Mouse (Mus musculus) myocyte (in vitro differentiated cells): Measurements from ENCODE around the gene Zfp652. TPM values are rescaled to one million over a fixed set of nuclear protein-coding genes. Genes with fewer than 3 reads are reported as not detected.

Experiments used
- H3K27me3 ChIP-seq: one replicate; pipeline ENCODE4 v1.6.1; 2011; ENCODE audit not compliant: control insufficient read depth, insufficient read depth, insufficient read length
- H3K36me3 ChIP-seq: one replicate; pipeline ENCODE4 v1.6.1; 2011; ENCODE audit not compliant: control insufficient read depth, insufficient read depth
- H3K4me2 ChIP-seq: one replicate; pipeline ENCODE4 v1.6.1; 2011; ENCODE audit warnings: low read depth, control low read depth
- H3K4me3 ChIP-seq: one replicate; pipeline ENCODE4 v1.5.1; 2011; ENCODE audit warnings: mild to moderate bottlenecking, control low read depth, moderate library complexity
- H3K79me2 ChIP-seq: one replicate; pipeline ENCODE4 v1.6.1; 2011; ENCODE audit not compliant: control insufficient read depth, insufficient read depth
- H3ac ChIP-seq: one replicate; pipeline ENCODE4 v1.6.1; 2011; ENCODE audit not compliant: control insufficient read depth, insufficient read length
- CEBPB ChIP-seq: IDR thresholded peaks from 2 replicates; pipeline ENCODE4 v1.6.1; 2011; ENCODE audit warnings: mild to moderate bottlenecking, moderate library complexity; ENCODE audit not compliant: poor library complexity, insufficient read depth, severe bottlenecking
- E2F4 ChIP-seq: IDR thresholded peaks from one replicate; pipeline ENCODE4 v1.6.1; 2011; ENCODE audit warnings: mild to moderate bottlenecking, control low read depth, moderate library complexity; ENCODE audit not compliant: insufficient read depth
- MAX ChIP-seq: IDR thresholded peaks from one replicate; pipeline ENCODE4 v1.6.1; 2011; ENCODE audit warnings: low read depth, mild to moderate bottlenecking, control low read depth
- MYOD1 ChIP-seq, 3 experiments: IDR thresholded peaks; one replicate each; pipeline ENCODE4 v1.6.1; 2011; ENCODE audit warnings: control low read depth in 2 of 3, low read depth in 2 of 3, mild to moderate bottlenecking in 2 of 3, moderate library complexity in 1 of 3; ENCODE audit not compliant: insufficient read length in 2 of 3, control insufficient read depth in 1 of 3
- MYOG ChIP-seq, 3 experiments: IDR thresholded peaks; one replicate each; pipeline ENCODE4 v1.6.1; 2011; ENCODE audit warnings: control low read depth in 2 of 3, low read depth in 2 of 3, mild to moderate bottlenecking in 2 of 3; ENCODE audit not compliant: insufficient read length in 2 of 3, control insufficient read depth in 1 of 3, insufficient read depth in 1 of 3
- POLR2A ChIP-seq: IDR thresholded peaks from one replicate; pipeline ENCODE4 v1.6.1; 2011; ENCODE audit warnings: low read depth, mild to moderate bottlenecking, control low read depth, moderate library complexity; ENCODE audit not compliant: insufficient read length
- POLR2AphosphoS2 ChIP-seq: IDR thresholded peaks from one replicate; pipeline ENCODE4 v1.6.1; 2011; ENCODE audit warnings: low read depth, control low read depth; ENCODE audit not compliant: insufficient read length
- REST ChIP-seq: IDR thresholded peaks from one replicate; pipeline ENCODE4 v1.6.1; 2011; ENCODE audit warnings: mild to moderate bottlenecking, control low read depth, moderate library complexity; ENCODE audit not compliant: insufficient read depth, insufficient read length
- SRF ChIP-seq: IDR thresholded peaks from one replicate; pipeline ENCODE4 v1.6.1; 2011; ENCODE audit warnings: low read depth; ENCODE audit not compliant: control insufficient read depth, insufficient read length
- TCF12 ChIP-seq: IDR thresholded peaks from one replicate; pipeline ENCODE4 v1.6.1; 2011; ENCODE audit warnings: mild to moderate bottlenecking, control low read depth; ENCODE audit not compliant: poor library complexity, insufficient read depth, severe bottlenecking
- TCF3 ChIP-seq: IDR thresholded peaks from one replicate; pipeline ENCODE4 v1.6.1; 2011; ENCODE audit warnings: low read depth, control low read depth; ENCODE audit not compliant: insufficient read length
- USF1 ChIP-seq: IDR thresholded peaks from one replicate; pipeline ENCODE4 v1.6.1; 2011; ENCODE audit warnings: low read depth, mild to moderate bottlenecking, control low read depth, moderate library complexity
- polyA plus RNA-seq: library from polyadenylated mRNA; unstranded; fragments of >200 nt; fragmentation: generic; extraction: Trizol; gene quantifications from one replicate; pipeline ENCODE4 v1.2.1, GENCODE M21; 2012; ENCODE audit warnings: missing spikeins

Gene Zfp652
- polyA plus RNA-seq, 1 experiment: 6.4 TPM

DNA sequence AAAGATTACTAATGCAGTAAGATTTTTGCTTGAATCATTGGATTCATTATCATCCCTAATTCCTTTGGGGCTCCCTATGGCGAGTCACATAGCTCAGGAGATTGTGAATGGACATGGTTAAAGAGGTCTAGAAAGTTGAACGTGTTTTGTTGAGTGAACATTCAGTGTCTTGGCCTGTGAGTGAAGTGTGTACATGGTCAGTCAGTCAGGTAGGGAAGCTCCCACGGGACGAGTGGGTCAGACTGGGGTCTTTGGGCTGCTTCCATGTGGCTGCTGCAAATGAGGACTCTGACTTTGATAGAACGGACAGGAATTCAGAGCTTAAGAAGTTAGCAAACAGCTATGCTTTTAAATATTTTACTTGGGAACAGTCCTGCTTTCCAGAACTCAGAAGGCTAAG is 48.0 kb downstream of the Zfp652 start:
- Histone ChIP-seq H3K36me3 (no peaks in the 10 kb centered on the region), H3K4me3 (no peak overlapping the region), H3K27me3 (no peaks in the 10 kb centered on the region), H3K4me2 (no peak overlapping the region), H3K79me2 (no peaks in the 10 kb centered on the region), H3ac (no peak overlapping the region)
- TF ChIP-seq REST: no peak
- TF ChIP-seq SRF: no peak
- no peak for TF ChIP-seq MYOG (IDR thresholded peaks at IDR 0.05; ENCODE audit: control insufficient read depth in 1 of 3, insufficient read depth in 1 of 3, insufficient read length in 2 of 3, low read depth in 2 of 3)
- no peak for TF ChIP-seq USF1
- no peak for TF ChIP-seq E2F4
- TF ChIP-seq POLR2AphosphoS2: no peak
- no peak for TF ChIP-seq CEBPB
- TF ChIP-seq TCF12: no peak
- TF ChIP-seq TCF3: no peak
- TF ChIP-seq MAX: no peak
- TF ChIP-seq POLR2A: no peak
- no peak for TF ChIP-seq MYOD1 (IDR thresholded peaks at IDR 0.05; ENCODE audit: control insufficient read depth in 1 of 3, insufficient read length in 2 of 3, low read depth in 2 of 3)

DNA sequence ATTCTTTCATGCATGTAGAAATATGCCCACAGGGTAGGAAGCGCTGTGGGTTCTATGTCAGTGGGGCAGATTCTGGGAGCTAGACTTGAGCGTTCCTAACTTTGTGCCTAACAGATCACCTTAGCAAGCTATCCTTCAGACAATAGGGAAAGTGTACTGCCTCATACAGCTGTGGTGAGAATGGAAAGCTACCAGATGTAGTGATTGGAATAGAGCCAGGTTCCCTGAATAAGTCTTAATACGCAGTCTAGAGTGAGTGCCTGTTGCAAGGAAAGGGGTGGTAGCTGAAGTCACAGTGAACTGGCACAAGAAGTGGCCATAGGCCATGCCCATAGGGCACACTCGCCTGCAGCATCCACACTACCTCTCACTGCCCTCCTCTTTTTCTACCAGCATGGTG is 50.5 kb downstream of the Zfp652 start:
- no peak overlapping the region for H3ac ChIP-seq
- H3K4me2 ChIP-seq: no peak overlapping the region
- TF ChIP-seq SRF: no peak
- TF ChIP-seq USF1: no peak
- no peak for TF ChIP-seq CEBPB
- no peak for TF ChIP-seq MYOG (IDR thresholded peaks at IDR 0.05; ENCODE audit: control insufficient read depth in 1 of 3, insufficient read depth in 1 of 3, insufficient read length in 2 of 3, low read depth in 2 of 3)
- no peak for TF ChIP-seq POLR2AphosphoS2
- TF ChIP-seq REST: no peak
- TF ChIP-seq TCF3: no peak
- no peak for TF ChIP-seq TCF12
- no peaks in the 10 kb centered on the region for H3K79me2 ChIP-seq
- H3K36me3 ChIP-seq: no peaks in the 10 kb centered on the region
- H3K4me3 ChIP-seq: no peak overlapping the region
- H3K27me3 ChIP-seq: no peaks in the 10 kb centered on the region

GRCm38 (mm10) chr11:95764806-95765205 is 52.3 kb downstream of the Zfp652 start:
- no peaks in the 10 kb centered on the region for H3K36me3 ChIP-seq
- TF ChIP-seq SRF: no peak
- TF ChIP-seq TCF3: no peak
- TF ChIP-seq MYOD1 (IDR thresholded peaks at IDR 0.05; ENCODE audit: control insufficient read depth in 1 of 3, insufficient read length in 2 of 3, low read depth in 2 of 3): no peak
- TF ChIP-seq USF1: no peak
- no peak for TF ChIP-seq POLR2A
- TF ChIP-seq TCF12: no peak
- TF ChIP-seq MAX: no peak
- no peak for TF ChIP-seq CEBPB
- TF ChIP-seq POLR2AphosphoS2: no peak
- H3K4me2 ChIP-seq: no peak overlapping the region
- no peaks in the 10 kb centered on the region for H3K79me2 ChIP-seq
- H3K27me3 ChIP-seq: no peaks in the 10 kb centered on the region
- no peak overlapping the region for H3K4me3 ChIP-seq
- no peak overlapping the region for H3ac ChIP-seq

DNA sequence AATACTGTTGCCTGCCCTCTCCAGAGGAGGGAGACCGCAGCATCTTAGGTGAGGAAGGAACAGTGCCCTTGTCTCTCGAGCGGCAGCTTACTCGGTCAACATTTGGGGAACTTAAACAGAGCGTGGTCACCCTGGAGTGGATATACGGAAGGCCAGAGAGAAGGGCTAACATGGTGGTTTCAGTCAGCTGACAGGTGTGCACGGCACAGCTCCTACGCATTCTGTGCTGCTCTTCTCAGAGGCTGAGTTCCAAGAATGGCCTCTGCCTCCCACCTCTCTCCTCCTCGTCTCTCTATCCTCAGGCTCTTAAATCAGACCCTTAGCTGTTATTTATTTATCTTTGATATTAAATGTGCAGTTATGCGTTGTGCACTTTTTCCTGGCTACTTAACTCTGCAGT is 52.9 kb downstream of the Zfp652 start:
- no peak overlapping the region for H3ac ChIP-seq
- no peaks in the 10 kb centered on the region for H3K27me3 ChIP-seq
- no peaks in the 10 kb centered on the region for H3K79me2 ChIP-seq
- no peaks in the 10 kb centered on the region for H3K36me3 ChIP-seq
- H3K4me3 ChIP-seq: no peak overlapping the region
- TF ChIP-seq POLR2A (no peak), POLR2AphosphoS2 (no peak), REST (no peak), CEBPB (no peak), TCF12 (no peak), E2F4 (no peak), MYOG (IDR thresholded peaks at IDR 0.05; ENCODE audit: control insufficient read depth in 1 of 3, insufficient read depth in 1 of 3, insufficient read length in 2 of 3, low read depth in 2 of 3) (no peak), MYOD1 (IDR thresholded peaks at IDR 0.05; ENCODE audit: control insufficient read depth in 1 of 3, insufficient read length in 2 of 3, low read depth in 2 of 3) (no peak), USF1 (no peak), SRF (no peak), MAX (no peak), TCF3 (no peak)
- no peak overlapping the region for H3K4me2 ChIP-seq

DNA sequence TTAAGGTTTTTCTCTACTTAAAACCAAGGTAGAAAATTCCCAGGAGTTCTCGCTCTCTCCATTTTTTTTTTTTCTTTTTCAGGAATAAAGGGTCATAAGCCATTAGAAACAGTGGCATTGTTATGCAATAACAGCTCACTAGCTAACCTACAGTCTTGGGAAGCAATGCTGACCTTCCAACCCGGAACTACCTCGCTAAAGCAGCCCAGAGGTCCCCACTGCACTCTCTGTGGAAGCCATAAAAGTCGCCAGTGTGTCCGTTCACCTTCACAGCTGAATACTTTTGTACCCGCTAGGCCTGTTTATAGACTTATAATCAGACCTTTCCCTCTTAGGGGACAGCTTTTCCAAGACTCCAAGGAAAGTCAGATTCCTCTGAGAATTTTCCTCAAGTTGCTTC is 55.8 kb downstream of the Zfp652 start:
- H3K36me3 ChIP-seq: no peaks in the 10 kb centered on the region
- no peak for TF ChIP-seq E2F4
- H3K4me2 ChIP-seq: no peak overlapping the region
- H3K27me3 ChIP-seq: no peaks in the 10 kb centered on the region
- no peaks in the 10 kb centered on the region for H3K79me2 ChIP-seq
- H3ac ChIP-seq: no peak overlapping the region
- no peak overlapping the region for H3K4me3 ChIP-seq

- Histone ChIP-seq H3K79me2 (no peaks in the 10 kb centered on the region), H3K36me3 (no peaks in the 10 kb centered on the region), H3K4me3 (no peak overlapping the region), H3K27me3 (no peaks in the 10 kb centered on the region), H3K4me2 (no peak overlapping the region), H3ac (no peak overlapping the region)
- TF ChIP-seq E2F4 (no peak), USF1 (no peak), MAX (no peak), POLR2AphosphoS2 (no peak), SRF (no peak), MYOG (IDR thresholded peaks at IDR 0.05; ENCODE audit: control insufficient read depth in 1 of 3, insufficient read depth in 1 of 3, insufficient read length in 2 of 3, low read depth in 2 of 3) (no peak), REST (no peak), MYOD1 (IDR thresholded peaks at IDR 0.05; ENCODE audit: control insufficient read depth in 1 of 3, insufficient read length in 2 of 3, low read depth in 2 of 3) (no peak), CEBPB (no peak)
These were observed 56.7 kb downstream of the Zfp652 start for GRCm38 (mm10) chr11:95769208-95769607.
